Mouse (Mus musculus) CH12.LX (cell line): ENCODE data around the gene Tekt5.

Source experiments
- CTCF ChIP-seq, 2 experiments: IDR thresholded peaks in 1 of 2; conservative IDR thresholded peaks in 1 of 2; 2 replicates each; pipeline ENCODE4 v1.5.1; 2011 to 2012; ENCODE audit warnings: low read depth in 2 of 2, low read length in 2 of 2, improper control_type of control experiment in 1 of 2, inconsistent platforms in 1 of 2, mild to moderate bottlenecking in 1 of 2, moderate library complexity in 1 of 2
- EP300 ChIP-seq: IDR thresholded peaks from 2 replicates; pipeline ENCODE4 v1.6.1; 2011; ENCODE audit warnings: low read length, improper control_type of control experiment
- HCFC1 ChIP-seq: IDR thresholded peaks from 2 replicates; pipeline ENCODE4 v1.6.1; 2012; ENCODE audit warnings: low read depth, mild to moderate bottlenecking, inconsistent platforms, low read length, improper control_type of control experiment
- MAX ChIP-seq: IDR thresholded peaks from 2 replicates; pipeline ENCODE4 v1.6.1; 2011; ENCODE audit warnings: low read length, improper control_type of control experiment
- NELFE ChIP-seq: IDR thresholded peaks from 2 replicates; pipeline ENCODE4 v1.6.1; 2011; ENCODE audit warnings: low read depth, low read length, improper control_type of control experiment
- NRF1 ChIP-seq: IDR thresholded peaks from 2 replicates; pipeline ENCODE4 v1.6.1; 2014; ENCODE audit warnings: low read depth, mild to moderate bottlenecking, inconsistent platforms, low read length, improper control_type of control experiment, moderate library complexity
- RAD21 ChIP-seq: IDR thresholded peaks from 2 replicates; pipeline ENCODE4 v1.6.1; 2011; ENCODE audit warnings: low read depth, mild to moderate bottlenecking, low read length, improper control_type of control experiment, moderate library complexity
- ZNF384 ChIP-seq: IDR thresholded peaks from 2 replicates; pipeline ENCODE4 v1.6.1; 2012; ENCODE audit warnings: low read depth, low read length, improper control_type of control experiment, inconsistent platforms

- TF ChIP-seq NELFE, result no peak
- TF ChIP-seq HCFC1, result no peak
- TF ChIP-seq NRF1, result no peak
- no peak for TF ChIP-seq CTCF (conservative IDR thresholded peaks at IDR 0.05 in 1 of 2, IDR thresholded peaks at IDR 0.05 in 1 of 2; ENCODE audit: low read depth in 2 of 2, low read length in 2 of 2)
- TF ChIP-seq EP300, result no peak
- no peak for TF ChIP-seq MAX
- TF ChIP-seq RAD21, result no peak
- TF ChIP-seq ZNF384, result no peak
These were observed 78.1 kb downstream of the Tekt5 start for GRCm38 (mm10) chr16:10317197-10317544.
